Mouse (Mus musculus): ENCODE results near the gene Tmem145.

DNA sequence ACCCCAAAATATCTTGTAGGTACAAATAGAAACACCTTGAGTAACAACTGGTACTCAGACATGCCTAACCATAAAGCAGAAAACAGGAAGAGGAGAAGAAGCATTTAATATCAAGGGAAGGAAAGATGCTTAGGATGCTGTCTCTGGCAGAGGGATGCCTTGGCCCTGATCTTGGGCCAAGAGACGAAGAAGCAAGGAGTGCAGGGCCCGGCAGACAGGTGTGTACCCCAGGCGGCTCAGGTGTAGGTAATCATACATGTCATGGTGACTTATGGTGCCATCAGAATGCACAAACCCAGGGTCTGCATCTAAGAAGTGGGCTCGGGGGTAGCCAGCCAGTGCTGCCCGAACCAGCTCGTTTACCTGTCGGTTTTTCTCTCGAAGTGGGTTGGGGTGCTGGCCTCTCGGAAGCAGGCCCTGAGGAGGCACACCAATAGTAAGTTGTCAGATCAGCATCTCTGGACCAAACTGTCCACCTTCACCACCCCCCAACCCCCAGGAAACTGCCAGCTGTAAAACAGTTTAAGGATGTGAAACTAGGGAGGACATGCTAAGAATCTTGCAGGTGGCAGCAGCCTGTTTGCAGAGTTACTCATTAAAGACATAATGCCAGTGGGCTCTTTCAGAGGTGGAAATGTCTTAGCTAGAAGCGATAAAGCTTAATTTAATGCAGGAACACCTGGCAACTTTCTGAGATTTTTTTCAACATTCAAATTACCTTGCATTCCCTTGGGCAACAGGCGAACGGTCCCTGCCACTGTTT, 10.8 kb upstream of the Tmem145 start:
- TF ChIP-seq CTCF (IDR thresholded peaks at IDR 0.05; ENCODE audit: control insufficient read depth, insufficient read depth, insufficient replicate concordance, low read depth, low read length) (no peak), POLR2A (IDR thresholded peaks at IDR 0.05; ENCODE audit: control insufficient read depth, low read depth, low read length) (no peak)
